ENCODE assay signal across 18 mouse cellular contexts in the genomic region with DNA sequence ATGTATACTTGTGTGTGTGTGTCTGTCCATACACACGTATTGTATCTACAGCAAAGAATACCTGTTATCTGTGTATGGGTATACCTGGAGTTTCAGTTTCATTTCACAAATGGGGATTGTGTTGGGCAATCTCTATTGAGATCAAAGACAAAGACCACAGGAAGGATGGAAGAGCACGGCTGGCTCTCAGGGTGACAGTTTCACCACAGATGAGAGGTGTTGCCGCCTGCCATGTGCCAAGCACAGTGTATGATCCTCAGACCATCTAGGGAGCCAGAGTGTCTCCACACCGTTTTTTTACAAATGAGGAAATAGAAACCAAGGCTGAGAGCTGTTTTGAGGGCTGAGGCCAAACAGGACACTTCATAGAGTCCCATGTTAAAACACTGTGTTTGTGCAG. TPM values are rescaled to one million over a fixed set of nuclear protein-coding genes. Genes with fewer than 3 reads are reported as not detected.
DNase-seq lines count a peak whose midpoint lies in the region; TF ChIP-seq lines count a peak whose summit lies in the region.
"Had no signal": no experiment of that assay in that cellular context is flagged by ENCODE, and none has a peak within 500 bp of the region (broad histone marks: within the 10 kb centered on the region; RNA-seq: fewer than 3 reads in every experiment).

No protein-coding gene starts in this region.

- WGBS in spleen, adult 2 months: 17% methylated on average over 4 of the region's 4 CpGs
- 13% methylated on average over 4 of the region's 4 CpGs for WGBS in macrophage (ENCODE audit: missing documents)

- peaks cover 97% of the 10 kb centered on the region for H3K79me2 ChIP-seq in macrophage (ENCODE audit: inconsistent target)

- DNase-seq in spleen, adult 2 months (ENCODE audit: low read depth in 1 of 2, low spot score in 2 of 2): peak in 1 of 2 experiments; percentile 28
- DNase-seq in spleen, postnatal 14 days (ENCODE audit: low spot score in 2 of 2): no peak
- DNase-seq in CD8-positive naive resting alpha-beta T cell, adult 2 months (ENCODE audit: low read depth in 2 of 2, low spot score in 2 of 2): peak; percentile 37 to 41
- DNase-seq in thymus, postnatal 4 days: peak; percentile 40
- DNase-seq in embryo, embryonic 10.5 days (ENCODE audit: low spot score): no peak
- DNase-seq in layer of hippocampus, adult 9-11 months: no peak
- DNase-seq: cerebellum, adult 11 months; cerebellum, postnatal 25 days; heart, postnatal 14 days; kidney, adult 8-10 months; right cerebral cortex, postnatal 14 days had no signal

- H3K4me3 ChIP-seq in spleen, adult 2 months (ENCODE audit: extremely low read depth, insufficient read depth, insufficient read length): peak overlapping the region; percentile 9; the same call in 1 of the 2 replicates
- H3K4me3 ChIP-seq in macrophage (ENCODE audit: inconsistent target): no peak overlapping the region
- H3K4me3 ChIP-seq: embryonic facial prominence, embryonic 12.5 days; hindbrain, embryonic 15.5 days; left cerebral cortex, adult 2 months; limb, embryonic 12.5 days; lung, embryonic 15.5 days; midbrain, embryonic 12.5 days had no signal

- TF ChIP-seq CTCF in spleen, adult 2 months (IDR thresholded peaks at IDR 0.05; ENCODE audit: extremely low read depth, insufficient read depth, insufficient read length, insufficient replicate concordance): no peak

- H3K4me1 ChIP-seq in spleen, adult 2 months (ENCODE audit: control insufficient read depth, insufficient read depth, insufficient read length): peaks cover 14% of the 10 kb centered on the region; the same call in 1 of the 2 replicates
- H3K4me1 ChIP-seq: embryonic facial prominence, embryonic 12.5 days; hindbrain, embryonic 15.5 days; limb, embryonic 12.5 days; lung, embryonic 15.5 days; midbrain, embryonic 12.5 days had no signal

- TF ChIP-seq POLR2A in spleen, adult 2 months (IDR thresholded peaks at IDR 0.05; ENCODE audit: low read depth, low read length): no peak

- no peaks in the 10 kb centered on the region for H3K27me3 ChIP-seq in spleen, adult 2 months (ENCODE audit: control insufficient read depth, insufficient read depth, low read length)
- H3K27me3 ChIP-seq: embryonic facial prominence, embryonic 12.5 days; hindbrain, embryonic 15.5 days; limb, embryonic 12.5 days; lung, embryonic 15.5 days; midbrain, embryonic 12.5 days had no signal

- no peaks in the 10 kb centered on the region for H3K36me3 ChIP-seq in spleen, adult 2 months (ENCODE audit: control insufficient read depth, insufficient read depth, low read length)
- no peaks in the 10 kb centered on the region for H3K36me3 ChIP-seq in macrophage (ENCODE audit: inconsistent target)
- H3K36me3 ChIP-seq: embryonic facial prominence, embryonic 12.5 days; hindbrain, embryonic 15.5 days; limb, embryonic 12.5 days; lung, embryonic 15.5 days; midbrain, embryonic 12.5 days had no signal

- peak overlapping the region; percentile 33; the same call in 1 of the 2 replicates for H3K27ac ChIP-seq in spleen, adult 2 months (ENCODE audit: insufficient read depth, low read length)
- peak overlapping the region; percentile 68 for H3K27ac ChIP-seq in macrophage
- H3K27ac ChIP-seq: embryonic facial prominence, embryonic 12.5 days; hindbrain, embryonic 15.5 days; left cerebral cortex, adult 2 months; limb, embryonic 12.5 days; lung, embryonic 15.5 days; midbrain, embryonic 12.5 days had no signal

RNA-seq across cellular contexts. Expression of a gene that starts 32.7 kb away (rescaled TPM):
- 2.1 and 2.5 TPM in 2 replicates for polyA plus RNA-seq in spleen, adult 2 months (2012; rRNA removed)
- total RNA-seq in macrophage (2018; cell fraction: chromatin; rRNA removed): 100 to 1,000 TPM in 16 of 26 experiments, 10 to 100 TPM in 10; 50.5 to 292 (median 131) TPM
- 10 to 100 TPM in 24 of 26 experiments, 1 to 10 TPM in 2; 9.9 to 42.6 (median 30.2) TPM for total RNA-seq in macrophage (2018; cell fraction: cytosol; rRNA removed)
- 100 to 1,000 TPM in 13 of 26 experiments, 10 to 100 TPM in 13; 40.9 to 193 (median 96.7) TPM for total RNA-seq in macrophage (2018; cell fraction: nucleus; rRNA removed)
- polyA plus RNA-seq in macrophage (2018): 21.2 to 41.0 TPM (median 29.4 TPM) in 3 replicates

Comparison
In these comparisons a context has a peak if more than half of its experiments do, and no peak if none do; other contexts are left out.
1. DNase-seq: peak in CD8-positive naive resting alpha-beta T cell, adult 2 months (2 of 2) and thymus, postnatal 4 days (single experiment); none in spleen, postnatal 14 days (0 of 2), embryo, embryonic 10.5 days (single experiment) and layer of hippocampus, adult 9-11 months (single experiment).